18 mouse cellular contexts compared by ENCODE assay signal in the genomic region with DNA sequence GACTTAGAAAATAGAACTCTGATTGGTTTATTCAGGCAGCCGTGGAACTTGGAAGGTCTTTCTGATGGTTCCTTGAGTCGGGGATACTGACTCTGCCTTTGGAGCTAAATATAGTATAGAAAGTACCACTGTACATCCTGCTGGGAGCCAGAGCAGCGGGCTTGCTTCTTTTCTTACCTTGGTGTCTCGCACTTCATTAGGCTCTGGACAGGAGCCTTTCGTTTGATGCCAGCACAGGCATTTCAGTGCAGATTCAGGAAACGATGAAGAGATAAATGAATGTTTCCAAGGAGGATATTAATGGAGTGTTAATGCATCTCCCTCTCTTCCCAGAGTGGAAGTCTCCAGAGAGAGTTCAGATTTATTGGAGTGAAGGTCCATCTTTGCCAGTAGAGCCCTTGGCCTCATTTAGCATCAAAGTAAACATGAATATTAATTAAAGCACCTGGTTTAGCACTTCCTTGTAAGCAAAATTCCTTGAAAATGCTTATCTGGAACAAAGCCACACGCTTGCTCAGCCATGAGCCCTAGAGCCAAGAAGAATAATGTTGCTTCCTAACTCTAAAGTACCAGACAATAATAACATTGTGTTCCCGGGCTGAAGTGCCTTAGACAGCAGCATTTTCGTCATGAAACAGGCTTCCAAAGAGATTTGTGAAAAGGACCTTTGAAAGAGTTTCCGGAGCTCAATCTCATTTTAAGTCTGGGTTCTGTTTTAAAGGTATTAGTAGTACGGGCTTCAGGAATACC.
A peak's percentile ranks its signal among the peaks of the same experiment; 100 is the strongest.
DNase-seq lines count a peak whose midpoint lies in the region; ATAC-seq and TF ChIP-seq lines count a peak whose summit lies in the region.
"Had no signal": no experiment of that assay in that cellular context is flagged by ENCODE, and none has a peak within 500 bp of the region (broad histone marks: within the 10 kb centered on the region; RNA-seq: fewer than 3 reads in every experiment).

No protein-coding gene starts in this region.

- 41% methylated on average over 11 of the region's 11 CpGs for WGBS in kidney, adult 2 months
- 61% methylated on average over 11 of the region's 11 CpGs for WGBS in midbrain, embryonic 12.5 days
- 55% methylated on average over 11 of the region's 11 CpGs for WGBS in midbrain, embryonic 13.5 days
- WGBS in midbrain, embryonic 15.5 days, result 45% methylated on average over 11 of the region's 11 CpGs

- H3K4me2 ChIP-seq in midbrain, embryonic 12.5 days (replicated peaks), result no peak overlapping the region
- H3K4me2 ChIP-seq in midbrain, embryonic 13.5 days (replicated peaks), result no peak overlapping the region
- no peak overlapping the region for H3K4me2 ChIP-seq in midbrain, embryonic 15.5 days
- H3K4me2 ChIP-seq: neural tube, embryonic 13.5 days had no signal

- no peak for ATAC-seq in midbrain, embryonic 12.5 days (ENCODE audit: low FRiP score, low read depth)
- ATAC-seq in midbrain, embryonic 13.5 days, result no peak
- ATAC-seq in midbrain, embryonic 15.5 days (replicated peaks), result no peak
- ATAC-seq: forebrain, embryonic 16.5 days had no signal

- TF ChIP-seq CTCF in kidney, adult 2 months (conservative IDR thresholded peaks at IDR 0.05; ENCODE audit: insufficient read depth, insufficient read length, low read depth, low read length), result no peak

- no peak overlapping the region for H3K27ac ChIP-seq in kidney, adult 2 months (ENCODE audit: insufficient read depth, low read depth, low read length)
- 0 out of 2 replicates have a peak overlapping the region, but pooled peaks have one; percentile 1 for H3K27ac ChIP-seq in midbrain, embryonic 12.5 days (replicated peaks)
- no peak overlapping the region for H3K27ac ChIP-seq in midbrain, embryonic 13.5 days
- peak overlapping the region; percentile 27 for H3K27ac ChIP-seq in midbrain, embryonic 15.5 days
- H3K27ac ChIP-seq: gastrocnemius, adult 2 months; heart, embryonic 10.5 days; liver, embryonic 14.5 days; neural tube, embryonic 13.5 days had no signal

- H3K36me3 ChIP-seq in kidney, adult 2 months (ENCODE audit: control insufficient read depth, insufficient read depth, low read length), result no peaks in the 10 kb centered on the region
- no peaks in the 10 kb centered on the region for H3K36me3 ChIP-seq in midbrain, embryonic 12.5 days
- H3K36me3 ChIP-seq in midbrain, embryonic 13.5 days, result no peaks in the 10 kb centered on the region
- no peaks in the 10 kb centered on the region for H3K36me3 ChIP-seq in midbrain, embryonic 15.5 days (replicated peaks)
- H3K36me3 ChIP-seq: heart, embryonic 10.5 days; neural tube, embryonic 13.5 days had no signal

- no peak overlapping the region for H3K4me3 ChIP-seq in kidney, adult 2 months (ENCODE audit: insufficient read depth, low read depth, low read length)
- H3K4me3 ChIP-seq in midbrain, embryonic 12.5 days, result no peak overlapping the region
- H3K4me3 ChIP-seq in midbrain, embryonic 13.5 days (replicated peaks), result no peak overlapping the region
- no peak overlapping the region for H3K4me3 ChIP-seq in midbrain, embryonic 15.5 days
- H3K4me3 ChIP-seq: gastrocnemius, adult 2 months; heart, embryonic 10.5 days; neural tube, embryonic 13.5 days had no signal

- H3K4me1 ChIP-seq in kidney, adult 2 months (ENCODE audit: control insufficient read depth, insufficient read depth, low read length), result no peaks in the 10 kb centered on the region
- H3K4me1 ChIP-seq in midbrain, embryonic 12.5 days, result peaks cover 29% of the 10 kb centered on the region
- H3K4me1 ChIP-seq in midbrain, embryonic 13.5 days (replicated peaks), result peaks cover 34% of the 10 kb centered on the region
- peaks cover 24% of the 10 kb centered on the region for H3K4me1 ChIP-seq in midbrain, embryonic 15.5 days

- H3K9me3 ChIP-seq in midbrain, embryonic 12.5 days, result no peaks in the 10 kb centered on the region
- H3K9me3 ChIP-seq in midbrain, embryonic 13.5 days, result no peaks in the 10 kb centered on the region
- no peaks in the 10 kb centered on the region for H3K9me3 ChIP-seq in midbrain, embryonic 15.5 days
- H3K9me3 ChIP-seq: heart, embryonic 10.5 days; neural tube, embryonic 13.5 days had no signal

- TF ChIP-seq POLR2A in kidney, adult 2 months (IDR thresholded peaks at IDR 0.05; ENCODE audit: low read depth, low read length), result no peak

- H3K27me3 ChIP-seq in kidney, adult 2 months (replicated peaks; ENCODE audit: control insufficient read depth, insufficient read depth, low read length), result no peaks in the 10 kb centered on the region
- H3K27me3 ChIP-seq in midbrain, embryonic 12.5 days, result no peaks in the 10 kb centered on the region
- no peaks in the 10 kb centered on the region for H3K27me3 ChIP-seq in midbrain, embryonic 13.5 days
- no peaks in the 10 kb centered on the region for H3K27me3 ChIP-seq in midbrain, embryonic 15.5 days (replicated peaks)
- H3K27me3 ChIP-seq: CH12.LX; neural tube, embryonic 13.5 days had no signal

- peak; percentile 51 to 71 for DNase-seq in cerebellum, postnatal 10 days
- DNase-seq in cerebellum, adult 11-12 months, result no peak
- DNase-seq in kidney, adult 2 months, result peak; percentile 10
- no peak for DNase-seq in kidney, adult 11 months
- no peak for DNase-seq in left cerebral cortex, adult 18-20 months (ENCODE audit: low spot score in 2 of 2)
- DNase-seq: cerebellum, adult 8-10 months; gastrocnemius, adult 2 months; heart, postnatal 36 days; layer of hippocampus, adult 9-11 months; retina, postnatal 1 day had no signal

- no peak overlapping the region for H3K9ac ChIP-seq in midbrain, embryonic 12.5 days (replicated peaks)
- H3K9ac ChIP-seq in midbrain, embryonic 13.5 days (replicated peaks), result no peak overlapping the region
- no peak overlapping the region for H3K9ac ChIP-seq in midbrain, embryonic 15.5 days
- H3K9ac ChIP-seq: liver, embryonic 14.5 days; neural tube, embryonic 13.5 days had no signal

Comparison
In these comparisons a context has a peak if more than half of its experiments do, and no peak if none do; other contexts are left out.
1. DNase-seq: peak in cerebellum, postnatal 10 days (2 of 2) and kidney, adult 2 months (single experiment); none in cerebellum, adult 11-12 months (single experiment), kidney, adult 11 months (single experiment) and left cerebral cortex, adult 18-20 months (0 of 2).
2. H3K27ac ChIP-seq: peak in midbrain, embryonic 12.5 days (single experiment) and midbrain, embryonic 15.5 days (single experiment); none in kidney, adult 2 months (single experiment) and midbrain, embryonic 13.5 days (single experiment).